Mouse (Mus musculus): ENCODE measurements around the gene Polr2m.
A peak's percentile ranks its signal among the peaks of the same experiment; 100 is the strongest.
"Not testable (repeated sequence)": the region's sequence is repeated elsewhere in the genome, so short reads cannot be mapped to it uniquely, and the experiment has no call there.

Gene Polr2m

GRCm38 (mm10) chr9:71485475-71486094, at the start of gene Polr2m:
Polr2m (minus strand) TSS chr9:71485935.
- DNase-seq, result peak; percentile 97

DNA sequence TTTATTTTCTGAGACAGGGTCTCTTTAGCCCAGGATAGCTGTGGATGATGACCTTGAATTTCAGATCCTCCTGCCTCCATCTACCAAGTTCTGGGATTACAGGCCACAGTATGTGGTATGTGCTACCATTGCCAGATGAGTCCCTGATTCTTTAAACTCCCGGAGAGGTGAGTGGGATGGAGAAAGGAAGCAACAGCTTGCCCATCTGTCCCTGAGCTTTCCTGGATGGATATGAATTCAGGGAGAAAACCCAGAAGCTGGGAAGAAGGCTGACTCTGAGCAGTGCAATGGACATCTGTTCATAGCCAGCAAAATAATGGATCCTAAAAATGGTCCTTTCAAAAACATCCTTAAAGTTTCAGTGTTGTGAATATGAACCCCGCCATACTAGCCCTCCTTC, 49.3 kb upstream of the Polr2m start:
- DNase-seq, result no peak

GRCm38 (mm10) chr9:71529960-71530359, 44.2 kb upstream of the Polr2m start:
- no peak for DNase-seq

GRCm38 (mm10) chr9:71527438-71527837, 41.7 kb upstream of the Polr2m start:
- DNase-seq, result no peak

DNA sequence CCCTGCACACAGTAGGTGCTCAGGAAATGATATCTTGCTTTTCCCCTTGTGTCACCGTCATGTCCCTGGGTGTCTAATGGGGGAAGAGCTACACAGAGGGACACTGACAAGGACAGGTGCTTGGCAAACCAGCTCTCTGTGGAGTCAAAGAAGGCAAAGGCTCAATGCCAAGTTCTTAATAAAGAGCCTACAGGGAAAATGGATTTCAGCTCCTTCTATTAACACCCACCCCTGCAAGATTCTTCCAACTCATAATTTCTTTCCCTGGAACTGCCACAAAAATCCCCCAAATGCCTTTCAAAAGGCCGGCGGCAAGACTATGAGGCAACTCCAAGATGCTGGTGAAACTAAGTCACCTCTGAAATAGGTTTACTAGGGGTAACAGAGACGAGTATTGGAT, 38.2 kb upstream of the Polr2m start:
- DNase-seq, result no peak

DNA sequence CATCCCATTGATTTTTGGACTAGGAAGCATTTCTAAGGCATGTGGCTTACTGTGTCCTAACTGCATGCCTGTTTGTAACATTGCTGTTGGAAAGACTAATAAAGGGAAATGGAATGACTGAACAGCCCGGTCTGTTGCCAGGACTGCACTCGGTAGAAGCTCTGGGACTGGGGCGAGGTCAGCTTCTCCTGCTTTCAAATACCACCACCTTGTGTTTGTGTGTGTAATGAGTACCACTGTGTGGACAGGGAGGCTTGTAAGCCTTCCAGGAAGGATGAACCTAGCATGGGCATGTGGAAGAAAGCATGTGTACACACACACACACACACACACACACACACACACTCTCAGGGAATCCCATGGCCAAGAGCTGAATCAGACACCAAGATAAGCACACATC, 34.1 kb upstream of the Polr2m start:
- DNase-seq, result no peak

- no peak for DNase-seq
Observed at GRCm38 (mm10) chr9:71517487-71517886, 31.8 kb upstream of the Polr2m start.

DNA sequence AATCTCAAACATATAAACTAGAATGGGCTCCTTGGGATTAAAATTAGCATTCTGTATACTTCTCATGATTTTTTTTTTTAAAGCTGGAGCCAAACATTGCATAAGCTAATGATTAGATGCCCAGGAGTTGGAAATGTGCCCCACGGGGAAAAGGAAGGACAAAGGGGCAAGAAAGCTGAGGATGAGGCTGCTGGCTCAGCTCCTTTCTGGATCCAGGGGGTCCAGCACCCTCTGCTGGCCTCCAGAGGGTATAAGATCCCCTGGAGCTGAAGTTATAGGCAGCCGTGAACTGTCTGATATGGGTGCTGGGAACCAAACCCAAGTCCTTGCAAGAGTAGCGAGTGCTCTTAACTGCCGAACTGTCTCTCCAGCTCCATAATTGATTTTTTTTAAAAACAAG, 30.1 kb upstream of the Polr2m start:
- no peak for DNase-seq

GRCm38 (mm10) chr9:71513566-71513965, 27.8 kb upstream of the Polr2m start:
- no peak for DNase-seq

- no peak for DNase-seq
Observed at GRCm38 (mm10) chr9:71512899-71513298, 27.2 kb upstream of the Polr2m start.

DNA sequence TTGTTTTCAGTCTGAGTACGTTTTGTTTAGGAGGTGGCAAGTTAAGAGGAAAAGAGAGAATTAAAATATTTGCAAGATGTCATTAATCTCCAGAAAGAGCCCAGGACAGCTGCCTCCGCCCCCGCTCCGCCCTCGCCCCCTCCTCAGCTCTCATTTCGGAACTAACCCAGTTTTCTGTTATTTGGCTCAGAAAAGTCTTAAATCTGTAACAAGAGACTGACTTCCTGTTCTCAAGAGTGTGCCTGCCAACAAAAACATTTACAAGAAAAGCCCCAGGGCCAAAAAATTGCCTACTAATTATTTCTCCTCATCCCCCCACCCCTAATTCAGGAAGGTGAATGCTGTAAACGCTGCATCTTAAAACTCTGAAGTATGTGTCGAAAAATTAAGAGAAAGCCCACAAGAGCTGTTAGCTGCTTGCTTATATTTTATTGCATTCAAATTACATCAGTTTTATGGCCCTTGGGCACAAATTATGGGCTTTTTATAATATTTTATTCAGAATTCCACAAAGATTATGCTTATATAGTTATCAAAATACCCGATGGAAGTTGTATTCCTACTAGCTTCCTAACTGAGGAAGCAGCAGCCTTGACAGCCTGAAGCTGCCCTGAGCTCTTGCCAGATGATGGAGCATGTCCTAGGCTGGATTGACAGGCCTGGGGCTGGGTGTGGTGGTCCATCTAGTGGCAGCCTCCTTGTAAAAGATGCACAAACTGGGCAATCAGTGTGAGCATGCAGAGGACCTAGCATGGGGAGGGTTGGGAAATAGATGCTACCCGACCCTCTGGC, 12.9 kb upstream of the Polr2m start:
- DNase-seq, result no peak

DNA sequence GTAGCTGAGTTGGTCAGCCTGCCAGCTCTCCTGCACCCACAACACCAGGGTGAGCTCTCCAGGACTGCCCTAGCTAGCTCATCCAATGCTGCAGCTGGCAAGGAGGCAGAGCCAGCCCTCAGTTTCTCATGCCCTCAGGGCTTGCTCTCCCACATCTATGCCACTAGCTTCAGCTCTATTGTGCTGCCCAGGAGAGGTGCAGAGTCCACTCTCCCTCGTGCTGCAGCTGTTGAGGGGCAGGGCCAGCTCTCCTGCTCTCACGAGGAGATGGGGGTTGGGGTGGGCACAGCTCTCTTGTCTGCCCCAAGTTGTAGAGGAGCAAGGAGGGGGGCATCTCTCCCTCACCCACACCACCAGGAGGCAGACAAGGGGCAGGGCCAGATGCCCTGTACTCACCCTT, 10.9 kb upstream of the Polr2m start:
- no peak for DNase-seq

GRCm38 (mm10) chr9:71493771-71494170, 8.0 kb upstream of the Polr2m start:
- DNase-seq, result no peak

- DNase-seq, result no peak
Observed at GRCm38 (mm10) chr9:71492296-71493025, 6.7 kb upstream of the Polr2m start.

GRCm38 (mm10) chr9:71490076-71490475, 4.3 kb upstream of the Polr2m start:
- no peak for DNase-seq

DNA sequence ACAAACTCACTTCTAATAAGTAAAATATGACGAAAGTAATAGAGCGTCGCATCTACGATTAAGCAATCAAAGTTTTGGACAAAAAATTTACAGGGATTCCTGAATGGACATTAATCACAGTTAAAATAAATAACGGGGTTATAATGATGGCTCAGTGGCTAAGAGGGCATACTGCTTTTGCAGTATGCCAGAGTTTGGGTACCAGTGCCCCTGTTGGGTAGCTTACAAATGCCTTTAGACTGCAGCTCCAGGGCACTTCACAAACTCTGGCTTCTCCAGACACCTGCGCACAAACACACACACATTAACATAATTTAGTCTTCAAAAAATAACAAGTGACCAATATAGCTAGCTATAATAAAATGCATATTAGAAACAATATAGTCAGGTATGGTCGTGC, 392 bp upstream of the Polr2m start:
- DNase-seq, result no peak

DNA sequence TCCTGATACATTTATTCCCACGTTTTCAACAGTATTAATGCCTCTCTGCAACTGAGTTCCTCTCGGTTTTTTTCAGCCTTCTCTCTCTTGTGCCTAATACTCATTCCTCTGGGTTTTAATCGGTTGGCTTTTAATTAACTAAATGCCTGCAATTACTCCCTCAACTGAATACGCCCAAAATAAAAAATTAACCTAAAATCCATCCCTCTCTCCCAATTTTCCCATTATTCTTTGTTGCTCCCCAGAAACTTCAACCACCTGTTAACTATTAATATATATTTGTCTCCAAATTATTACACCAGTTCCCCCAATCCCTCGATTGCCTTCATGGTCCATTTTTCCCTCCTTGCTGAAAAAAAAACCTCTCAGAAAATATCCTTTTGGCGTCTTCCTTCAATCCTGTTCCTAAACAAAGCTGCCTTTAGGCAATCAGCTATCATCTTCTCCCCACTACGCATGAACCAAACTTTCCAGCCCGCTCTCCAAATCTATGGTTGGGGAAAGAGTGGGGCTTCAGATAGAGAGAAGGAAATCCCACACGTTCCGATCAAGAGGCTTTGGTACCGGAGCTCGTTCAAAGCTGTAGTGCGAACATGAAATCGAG, 762 bp downstream of the Polr2m start:
- no peak for DNase-seq

DNA sequence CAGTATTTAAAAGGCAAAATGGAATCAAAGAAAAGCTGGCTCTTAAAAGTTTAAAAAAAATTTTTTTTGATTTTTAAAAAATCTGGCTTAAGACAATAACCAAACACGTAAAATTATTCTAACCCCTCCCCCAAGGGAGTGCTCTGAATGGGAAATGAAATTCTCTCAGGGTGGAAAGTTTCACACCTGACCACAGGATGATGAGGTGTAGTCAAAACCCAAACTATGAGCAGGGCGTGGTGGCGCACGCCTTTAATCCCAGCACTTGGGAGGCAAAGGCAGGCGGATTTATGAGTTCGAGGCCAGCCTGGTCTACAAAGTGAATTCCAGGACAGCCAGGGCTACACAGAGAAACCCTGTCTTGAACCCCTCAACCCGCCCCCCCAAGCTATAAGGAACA, 1.9 kb downstream of the Polr2m start:
- not testable (repeated sequence) for DNase-seq

GRCm38 (mm10) chr9:71480305-71480704, 5.4 kb downstream of the Polr2m start:
- DNase-seq, result no peak

DNA sequence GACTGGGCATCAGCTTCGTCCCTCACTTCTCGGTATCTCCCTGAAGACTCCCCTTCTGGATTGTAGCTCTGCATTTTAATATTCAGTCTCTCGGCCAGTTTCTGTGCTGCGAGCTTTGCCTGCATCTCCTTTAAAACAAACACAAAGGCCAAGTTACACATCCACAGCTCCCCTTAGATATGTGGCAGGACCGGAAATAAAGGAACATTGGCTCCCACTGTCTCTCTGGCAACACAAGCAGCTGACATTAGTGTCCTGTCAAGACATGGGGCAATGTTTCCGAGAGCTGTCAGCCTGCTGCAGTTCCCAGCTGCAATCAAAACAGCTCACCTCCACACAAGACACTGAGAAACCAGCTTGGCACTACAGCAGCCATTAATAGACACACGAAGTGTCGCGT, 6.3 kb downstream of the Polr2m start:
- no peak for DNase-seq

- no peak for DNase-seq
Observed at GRCm38 (mm10) chr9:71478596-71478995, 7.1 kb downstream of the Polr2m start.

DNA sequence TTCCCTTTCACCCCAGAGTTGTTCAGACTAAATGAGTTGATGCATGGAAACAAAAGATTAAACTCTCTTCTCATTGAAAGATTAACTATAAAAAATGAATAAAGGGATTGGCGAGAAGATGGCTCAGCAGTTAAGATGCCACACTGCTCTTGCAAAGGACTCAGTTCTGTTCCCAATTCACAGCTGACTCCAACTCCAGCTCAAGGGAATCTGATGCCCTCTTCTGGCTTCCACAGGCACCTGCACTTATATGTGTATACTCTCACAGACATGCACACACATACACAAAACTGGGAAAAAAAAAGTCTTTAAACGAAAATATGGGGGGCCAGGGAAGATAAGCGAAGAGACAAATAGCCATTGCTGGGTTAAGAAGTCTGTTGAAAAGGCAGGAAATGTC, 9.1 kb downstream of the Polr2m start:
- DNase-seq, result no peak

DNA sequence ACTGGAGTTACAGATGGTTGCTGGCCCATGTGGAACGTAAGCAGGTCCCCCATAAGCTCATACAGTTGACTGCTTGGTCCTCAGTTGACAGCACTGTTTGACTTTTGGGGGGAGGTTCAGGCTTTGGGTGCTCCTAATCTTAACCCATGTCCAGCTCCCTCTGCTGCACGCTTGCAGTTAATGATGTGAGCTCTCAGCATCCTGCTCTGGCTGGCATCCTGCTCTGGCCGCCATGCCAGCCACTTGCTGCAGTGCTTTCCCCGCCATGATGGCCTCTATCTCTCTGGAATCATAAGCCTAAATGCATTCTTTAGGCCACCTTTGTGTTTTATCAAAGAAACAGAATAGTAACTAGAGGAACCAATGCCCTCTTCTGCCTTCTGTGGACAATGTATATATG, 10.2 kb downstream of the Polr2m start:
- no peak for DNase-seq

- no peak for DNase-seq
Observed at GRCm38 (mm10) chr9:71467434-71467833, 18.3 kb downstream of the Polr2m start.
